ENCODE assay signal across 23 mouse cellular contexts in genomic region chr2:152569881-152570280, GRCm38 (mm10). TPM values are rescaled to one million over a fixed set of nuclear protein-coding genes. Genes with fewer than 3 reads are reported as not detected.
"Had no signal": no experiment of that assay in that cellular context is flagged by ENCODE, and none has a peak within 500 bp of the region (broad histone marks: within the 10 kb centered on the region; RNA-seq: fewer than 3 reads in every experiment).

No protein-coding gene starts in this region.

- H3K4me2 ChIP-seq: lung, embryonic 15.5 days; midbrain, embryonic 11.5 days; midbrain, embryonic 13.5 days; midbrain, embryonic 15.5 days; neural tube, embryonic 12.5 days; stomach, embryonic 15.5 days had no signal

- H3K36me3 ChIP-seq: lung, embryonic 15.5 days; midbrain, embryonic 13.5 days; midbrain, embryonic 15.5 days; neural tube, embryonic 12.5 days; stomach, embryonic 15.5 days had no signal

- H3K4me3 ChIP-seq: lung, embryonic 15.5 days; megakaryocyte, embryonic 14.5 days; midbrain, embryonic 13.5 days; midbrain, embryonic 15.5 days; neural tube, embryonic 12.5 days; stomach, embryonic 15.5 days had no signal

- DNase-seq: liver, postnatal 0 days; lung, adult 2 months; lung, postnatal 14 days; lung, postnatal 36 days; right cerebral cortex, postnatal 14 days; thymus, adult 2 months; thymus, postnatal 25 days; thymus, postnatal 4 days had no signal

- H3K27ac ChIP-seq: lung, embryonic 15.5 days; macrophage; midbrain, embryonic 13.5 days; midbrain, embryonic 15.5 days; neural tube, embryonic 12.5 days; stomach, embryonic 15.5 days; stomach, postnatal 0 days had no signal

- ATAC-seq: liver, postnatal 0 days; lung, postnatal 0 days; midbrain, embryonic 13.5 days; midbrain, embryonic 15.5 days had no signal

- H3K27me3 ChIP-seq: lung, embryonic 15.5 days; midbrain, embryonic 13.5 days; midbrain, embryonic 15.5 days; neural tube, embryonic 12.5 days; stomach, embryonic 15.5 days had no signal

- H3K9ac ChIP-seq: liver, postnatal 0 days; lung, embryonic 15.5 days; midbrain, embryonic 13.5 days; midbrain, embryonic 15.5 days; neural tube, embryonic 12.5 days; stomach, embryonic 15.5 days had no signal

- H3K9me3 ChIP-seq: lung, embryonic 15.5 days; midbrain, embryonic 13.5 days; midbrain, embryonic 15.5 days; neural tube, embryonic 12.5 days; stomach, embryonic 15.5 days had no signal

- H3K4me1 ChIP-seq: lung, embryonic 15.5 days; midbrain, embryonic 13.5 days; midbrain, embryonic 15.5 days; neural tube, embryonic 12.5 days; stomach, embryonic 15.5 days had no signal

RNA-seq across cellular contexts. Expression of gene Gm17416, which starts 0.7 kb away (rescaled TPM):
- polyA plus RNA-seq: liver, postnatal 0 days; lung, adult 2 months; lung, embryonic 15.5 days; lung, postnatal 0 days; macrophage; midbrain, embryonic 11.5 days; midbrain, embryonic 13.5 days; midbrain, embryonic 15.5 days; midbrain, postnatal 0 days; neural tube, embryonic 12.5 days; neural tube, embryonic 14.5 days; spleen, adult 2 months; stomach, embryonic 15.5 days; stomach, postnatal 0 days; testis, adult 2 months; thymus, adult 2 months; urinary bladder, adult 2 months had no signal

RNA-seq across cellular contexts. Expression of gene Defb21, which starts 2.7 kb away (rescaled TPM):
- polyA plus RNA-seq: liver, postnatal 0 days; lung, adult 2 months; lung, embryonic 15.5 days; lung, postnatal 0 days; macrophage; midbrain, embryonic 11.5 days; midbrain, embryonic 13.5 days; midbrain, embryonic 15.5 days; midbrain, postnatal 0 days; neural tube, embryonic 12.5 days; neural tube, embryonic 14.5 days; spleen, adult 2 months; stomach, embryonic 15.5 days; stomach, postnatal 0 days; thymus, adult 2 months; urinary bladder, adult 2 months had no signal

RNA-seq across cellular contexts. Expression of gene Defb19, which starts 10.2 kb away (rescaled TPM):
- polyA plus RNA-seq: liver, postnatal 0 days; lung, adult 2 months; lung, embryonic 15.5 days; macrophage; midbrain, embryonic 11.5 days; midbrain, embryonic 13.5 days; midbrain, embryonic 15.5 days; midbrain, postnatal 0 days; neural tube, embryonic 12.5 days; neural tube, embryonic 14.5 days; spleen, adult 2 months; stomach, embryonic 15.5 days; stomach, postnatal 0 days; urinary bladder, adult 2 months had no signal

RNA-seq across cellular contexts. Expression of gene Defb45, which starts 29.3 kb away (rescaled TPM):
- polyA plus RNA-seq: liver, postnatal 0 days; lung, adult 2 months; lung, embryonic 15.5 days; lung, postnatal 0 days; macrophage; midbrain, embryonic 11.5 days; midbrain, embryonic 13.5 days; midbrain, embryonic 15.5 days; midbrain, postnatal 0 days; neural tube, embryonic 12.5 days; neural tube, embryonic 14.5 days; spleen, adult 2 months; stomach, embryonic 15.5 days; stomach, postnatal 0 days; thymus, adult 2 months had no signal

RNA-seq across cellular contexts. Expression of gene Defb29, which starts 30.0 kb away (rescaled TPM):
- polyA plus RNA-seq: liver, postnatal 0 days; lung, adult 2 months; lung, embryonic 15.5 days; lung, postnatal 0 days; macrophage; midbrain, embryonic 11.5 days; midbrain, embryonic 13.5 days; midbrain, embryonic 15.5 days; midbrain, postnatal 0 days; neural tube, embryonic 12.5 days; neural tube, embryonic 14.5 days; spleen, adult 2 months; stomach, embryonic 15.5 days; stomach, postnatal 0 days; testis, adult 2 months; thymus, adult 2 months; urinary bladder, adult 2 months had no signal
